Mouse (Mus musculus) layer of hippocampus, postnatal 36 days (tissue): Measurements from ENCODE around the gene Olfr1394. TPM values are rescaled to one million over a fixed set of nuclear protein-coding genes. Genes with fewer than 3 reads are reported as not detected.
"Not testable (repeated sequence)": the region's sequence is repeated elsewhere in the genome, so short reads cannot be mapped to it uniquely, and the experiment has no call there.

Experiments
- DNase-seq, 2 experiments: peaks; one replicate each; pipeline ENCODE4 v3.0.0; 2022
- total RNA-seq, 2 experiments: library from RNA; stranded (reverse); gene quantifications; 2 replicates each; pipeline ENCODE4 v1.2.3; 2021

Olfr1394 gene
- not detected for total RNA-seq

GRCm38 (mm10) chr11:49154077-49154476, at the start of gene Olfr1394:
Gene Olfr1394, plus strand, starts transcription at chr11:49154377.
- no peak for DNase-seq

GRCm38 (mm10) chr11:49105752-49106151, 48.4 kb upstream of the Olfr1394 start:
- no peak for DNase-seq

GRCm38 (mm10) chr11:49107650-49108537, 46.3 kb upstream of the Olfr1394 start:
- DNase-seq, result no peak

GRCm38 (mm10) chr11:49108833-49109232, 45.3 kb upstream of the Olfr1394 start:
- peak in 1 of 2 experiments; percentile 5 for DNase-seq

GRCm38 (mm10) chr11:49111000-49111399, 43.2 kb upstream of the Olfr1394 start:
- DNase-seq, result no peak

- peak in 1 of 2 experiments; percentile 5 for DNase-seq
Observed at GRCm38 (mm10) chr11:49112624-49113219, 41.5 kb upstream of the Olfr1394 start.

- DNase-seq, result no peak
Observed at GRCm38 (mm10) chr11:49114158-49114557, 40.0 kb upstream of the Olfr1394 start.

GRCm38 (mm10) chr11:49114774-49115173, 39.4 kb upstream of the Olfr1394 start, which contains the start of gene Olfr1396:
Gene Olfr1396, minus strand, starts transcription at chr11:49114874.
- no peak for DNase-seq

GRCm38 (mm10) chr11:49119635-49120034, 34.5 kb upstream of the Olfr1394 start:
- no peak for DNase-seq

GRCm38 (mm10) chr11:49124169-49124568, 30.0 kb upstream of the Olfr1394 start:
- no peak for DNase-seq

GRCm38 (mm10) chr11:49141974-49142373, 12.2 kb upstream of the Olfr1394 start, which contains the start of gene Olfr1395:
Gene Olfr1395, plus strand, starts transcription at chr11:49142274.
- no peak for DNase-seq

- no peak for DNase-seq
Observed at GRCm38 (mm10) chr11:49156821-49157814, 2.9 kb downstream of the Olfr1394 start.

GRCm38 (mm10) chr11:49168839-49169611, 14.8 kb downstream of the Olfr1394 start:
- peak in 1 of 2 experiments; percentile 7 for DNase-seq

- no peak for DNase-seq
Observed at GRCm38 (mm10) chr11:49170576-49170975, 16.4 kb downstream of the Olfr1394 start.

GRCm38 (mm10) chr11:49175345-49175744, 21.2 kb downstream of the Olfr1394 start:
- no peak for DNase-seq

- DNase-seq, result not testable (repeated sequence)
Observed at GRCm38 (mm10) chr11:49176047-49176779, 22.0 kb downstream of the Olfr1394 start.

- DNase-seq, result no peak
Observed at GRCm38 (mm10) chr11:49183172-49183571, 29.0 kb downstream of the Olfr1394 start.

GRCm38 (mm10) chr11:49186452-49186851, 32.3 kb downstream of the Olfr1394 start:
- DNase-seq, result no peak

GRCm38 (mm10) chr11:49186955-49187488, 32.8 kb downstream of the Olfr1394 start, which contains the start of gene Btnl9:
Gene Btnl9, minus strand, starts transcription at chr11:49187159.
- no peak for DNase-seq

- no peak for DNase-seq
Observed at GRCm38 (mm10) chr11:49187701-49188100, 33.5 kb downstream of the Olfr1394 start.
